8 mouse cellular contexts compared by ENCODE assay signal in the genomic region with DNA sequence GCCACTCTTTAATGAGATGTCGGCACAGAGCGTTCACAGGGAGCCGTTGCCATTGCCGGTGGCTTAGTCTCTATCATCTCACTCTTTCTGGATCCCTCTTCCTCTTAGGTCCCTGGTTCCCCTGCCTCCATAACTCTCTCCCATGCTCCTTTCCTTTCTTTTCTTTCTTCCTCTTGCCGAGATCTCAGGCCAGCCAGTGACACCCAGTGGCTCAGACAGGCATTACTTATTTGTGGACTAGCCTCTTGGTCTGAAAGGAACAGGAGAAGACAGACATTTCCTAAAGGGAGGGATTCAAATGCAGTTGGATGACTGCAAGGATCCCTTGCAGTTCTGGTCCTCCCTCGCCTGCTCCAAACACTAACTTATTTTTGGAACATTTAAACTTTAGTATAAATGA.
DNase-seq lines count a peak whose midpoint lies in the region; ATAC-seq lines count a peak whose summit lies in the region.

No protein-coding gene starts in this region.

- H3K4me3 ChIP-seq in hindbrain, embryonic 10.5 days = no peak overlapping the region
- no peak overlapping the region for H3K4me3 ChIP-seq in hindbrain, embryonic 13.5 days

- ATAC-seq in hindbrain, embryonic 13.5 days (ENCODE audit: low FRiP score) = no peak
- ATAC-seq in activated CD4-positive, CD25-positive, alpha-beta regulatory T cell, adult 4 months = peak; percentile 49
- peak; percentile 92 for ATAC-seq in megakaryocyte, adult 5-6 weeks (ENCODE audit: poor library complexity, severe bottlenecking)

- H3K4me2 ChIP-seq in hindbrain, embryonic 13.5 days = no peak overlapping the region

- H3K36me3 ChIP-seq in hindbrain, embryonic 10.5 days = no peaks in the 10 kb centered on the region
- H3K36me3 ChIP-seq in hindbrain, embryonic 13.5 days = no peaks in the 10 kb centered on the region

- no peaks in the 10 kb centered on the region for H3K27me3 ChIP-seq in hindbrain, embryonic 10.5 days (ENCODE audit: insufficient read depth, poor library complexity, severe bottlenecking)
- H3K27me3 ChIP-seq in hindbrain, embryonic 13.5 days = no peaks in the 10 kb centered on the region

- no peaks in the 10 kb centered on the region for H3K4me1 ChIP-seq in hindbrain, embryonic 10.5 days (replicated peaks)
- H3K4me1 ChIP-seq in hindbrain, embryonic 13.5 days (replicated peaks) = no peaks in the 10 kb centered on the region

- H3K9me3 ChIP-seq in hindbrain, embryonic 10.5 days = no peaks in the 10 kb centered on the region
- no peaks in the 10 kb centered on the region for H3K9me3 ChIP-seq in hindbrain, embryonic 13.5 days

- peak; percentile 50 for DNase-seq in hindbrain, embryonic 10.5 days (ENCODE audit: low spot score)
- DNase-seq in embryo, embryonic 10 days (ENCODE audit: low spot score) = peak; percentile 73
- peak; percentile 63 for DNase-seq in heart, adult 8-10 months (ENCODE audit: low spot score)
- peak; percentile 76 to 81 for DNase-seq in kidney, postnatal 4 days
- peak; percentile 49 for DNase-seq in right cerebral cortex, postnatal 25 days

- WGBS in hindbrain, embryonic 10.5 days = 58% methylated on average over 6 of the region's 6 CpGs
- 56% methylated on average over 6 of the region's 6 CpGs for WGBS in hindbrain, embryonic 13.5 days

- H3K9ac ChIP-seq in hindbrain, embryonic 13.5 days = no peak overlapping the region

- H3K27ac ChIP-seq in hindbrain, embryonic 10.5 days = no peak overlapping the region
- H3K27ac ChIP-seq in hindbrain, embryonic 13.5 days = no peak overlapping the region
